Mouse (Mus musculus) thymus, adult 2 months (tissue): ENCODE results near the gene Sds.

Source experiments
- CTCF ChIP-seq: fragments of 200-500 bp; IDR thresholded peaks from 2 replicates; pipeline ENCODE4 v1.5.1; 2012; ENCODE audit warnings: mild to moderate bottlenecking, control low read depth, low read length, moderate library complexity, borderline replicate concordance; ENCODE audit not compliant: control insufficient read depth, poor library complexity, insufficient read depth; ENCODE audit errors: extremely low read depth
- POLR2A ChIP-seq: fragments of 200-500 bp; IDR thresholded peaks from 2 replicates; pipeline ENCODE4 v1.6.1; 2012; ENCODE audit warnings: mild to moderate bottlenecking, low read length, control low read depth, moderate library complexity; ENCODE audit not compliant: control insufficient read depth, poor library complexity, insufficient read depth; ENCODE audit errors: extremely low read depth

DNA sequence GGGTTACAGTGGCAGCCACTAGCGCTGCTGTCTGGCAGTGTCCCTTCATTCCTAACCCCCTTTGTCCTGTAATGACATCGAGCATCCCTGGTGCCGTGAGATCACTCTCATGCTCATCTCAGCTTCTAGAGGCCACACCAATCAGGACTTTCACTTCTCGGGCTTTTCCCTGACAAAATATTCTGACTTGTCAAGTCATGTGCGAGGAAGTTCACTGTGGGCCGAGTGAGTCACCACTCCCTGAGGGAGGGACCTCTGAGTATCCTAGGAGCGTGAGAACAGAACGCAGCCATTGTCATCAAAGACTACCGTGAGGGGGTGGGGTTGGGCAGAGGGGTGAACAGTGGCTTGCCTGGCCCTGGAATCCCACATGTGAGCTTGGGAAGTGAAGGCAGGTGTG is 41.2 kb downstream of the Sds start:
- TF ChIP-seq POLR2A (no peak), CTCF (no peak)
